Mouse (Mus musculus) small intestine, adult 2 months (tissue): ENCODE measurements at regions not wholly inside any gene's neighbourhood (a gene's known extent, or its start where the extent isn't known, plus 50 kb on each side); places are given as distances from the start of the nearest gene placed in this dataset.

ENCODE experiments used
- CTCF ChIP-seq: fragments of 200-500 bp; IDR thresholded peaks from 2 replicates; pipeline ENCODE4 v1.5.1; 2012; ENCODE audit warnings: low read depth, mild to moderate bottlenecking, control low read depth, inconsistent platforms, low read length, moderate library complexity, mixed read lengths; ENCODE audit not compliant: insufficient replicate concordance, insufficient read length; ENCODE audit errors: extremely low read depth
- POLR2A ChIP-seq: fragments of 200-500 bp; IDR thresholded peaks from 2 replicates; pipeline ENCODE4 v1.6.1; 2012; ENCODE audit warnings: low read depth, mild to moderate bottlenecking, control low read depth, inconsistent platforms, low read length, moderate library complexity

DNA sequence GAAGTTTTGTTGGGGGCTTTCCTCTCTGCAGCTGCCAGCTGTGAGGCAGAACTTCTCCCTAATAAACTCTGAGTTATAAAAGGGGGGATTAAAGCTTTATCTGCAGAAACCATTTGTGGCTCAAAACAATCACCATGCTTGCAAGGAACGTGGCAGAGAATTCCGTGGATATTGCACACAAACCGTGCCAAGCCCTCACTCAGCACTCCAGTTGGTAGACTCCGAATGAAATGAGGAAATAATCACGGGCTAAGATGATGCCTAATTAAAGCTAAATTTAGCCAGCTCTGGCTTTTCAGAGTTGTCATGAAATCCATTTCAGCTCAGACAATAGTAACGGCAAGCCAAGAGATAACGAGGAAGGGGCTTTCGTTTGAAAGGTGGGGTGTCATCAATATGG lies 58.1 kb upstream of the Prok2 start:
- TF ChIP-seq POLR2A (no peak), CTCF (no peak)
